Mouse (Mus musculus) G1E (cell line): ENCODE data around the gene Popdc3.

Experiments used
- CTCF ChIP-seq: IDR thresholded peaks from 2 replicates; pipeline ENCODE4 v1.5.1; 2012; ENCODE audit warnings: low read depth, low read length, inconsistent platforms, mixed read lengths
- GATA1 ChIP-seq: IDR thresholded peaks from 2 replicates; pipeline ENCODE4 v1.6.1; 2012; ENCODE audit warnings: borderline replicate concordance, low read length, inconsistent platforms, mixed read lengths
- POLR2AphosphoS5 ChIP-seq: IDR thresholded peaks from 2 replicates; pipeline ENCODE4 v1.6.1; 2012; ENCODE audit warnings: low read depth, low read length, inconsistent platforms; ENCODE audit not compliant: insufficient replicate concordance
- TAL1 ChIP-seq: conservative IDR thresholded peaks from 2 replicates; pipeline ENCODE4 v1.6.1; 2012; ENCODE audit warnings: low read depth, low read length, inconsistent platforms, mixed read lengths

GRCm38 (mm10) chr10:45136806-45137205 lies 41.1 kb upstream of the Popdc3 start:
- TF ChIP-seq CTCF (no peak), POLR2AphosphoS5 (no peak), TAL1 (no peak), GATA1 (no peak)
